Mouse (Mus musculus): ENCODE results near the gene Cd248.
"Not testable (repeated sequence)": the region's sequence is repeated elsewhere in the genome, so short reads cannot be mapped to it uniquely, and the experiment has no call there.

Cd248 gene

DNA sequence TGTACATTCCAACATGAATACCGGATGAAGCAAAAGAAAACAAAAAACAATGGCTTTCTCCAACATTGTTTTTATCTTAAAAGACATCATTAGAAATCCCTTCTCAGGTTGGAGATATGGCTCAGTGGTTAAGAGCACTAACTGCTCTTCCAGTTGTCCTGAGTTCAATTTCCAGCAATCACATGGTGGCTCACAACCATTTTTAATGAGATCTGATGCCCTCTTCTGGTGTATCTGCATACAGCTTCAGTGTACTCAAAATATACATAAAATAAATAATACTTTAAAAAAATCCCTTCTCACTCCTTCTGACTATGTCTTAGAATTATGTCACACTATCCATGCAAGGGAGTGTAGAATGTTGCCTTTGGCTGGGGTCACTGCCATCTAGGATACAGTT is 11.4 kb downstream of the Cd248 start:
- no peak for DNase-seq

DNA sequence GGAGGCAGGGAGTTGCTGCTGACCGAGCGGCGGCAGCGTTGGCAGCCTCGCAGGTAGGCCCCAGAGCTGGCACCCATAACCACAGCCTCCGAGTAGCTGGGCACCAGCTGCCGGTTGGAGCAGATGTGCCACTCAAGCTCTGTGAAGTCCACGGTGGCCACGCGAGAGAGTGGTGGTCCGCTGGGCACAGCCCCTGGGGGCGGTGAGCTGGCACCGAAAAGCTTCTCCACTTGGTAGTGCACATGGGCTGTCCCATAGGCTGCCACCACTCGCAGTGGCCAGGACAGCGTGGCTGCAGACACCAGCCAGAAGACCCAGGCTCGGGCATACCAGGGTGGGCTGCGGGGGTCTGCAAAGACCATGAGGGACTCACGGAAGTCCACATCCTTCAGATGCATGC is 14.1 kb downstream of the Cd248 start:
- no peak for DNase-seq

DNA sequence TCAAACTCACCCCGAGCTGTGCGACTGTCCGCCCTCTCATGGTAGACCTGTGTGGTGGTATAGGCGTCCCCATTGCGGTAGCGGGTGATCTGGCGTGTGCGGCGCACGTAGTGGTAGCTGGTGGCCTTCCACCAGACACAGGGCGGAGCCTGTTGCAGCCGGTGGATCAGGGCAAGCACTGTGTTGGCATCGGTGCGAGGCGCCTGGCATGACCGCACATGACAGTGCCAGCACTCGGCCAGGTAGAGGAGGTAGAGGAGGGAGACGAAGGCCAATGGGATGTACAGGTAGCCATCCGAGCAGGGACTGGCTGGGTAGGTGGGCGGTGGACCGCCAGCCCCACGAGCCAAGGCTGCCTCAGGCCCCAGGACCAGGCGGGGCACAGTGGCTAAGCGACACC is 14.7 kb downstream of the Cd248 start:
- DNase-seq = no peak

DNA sequence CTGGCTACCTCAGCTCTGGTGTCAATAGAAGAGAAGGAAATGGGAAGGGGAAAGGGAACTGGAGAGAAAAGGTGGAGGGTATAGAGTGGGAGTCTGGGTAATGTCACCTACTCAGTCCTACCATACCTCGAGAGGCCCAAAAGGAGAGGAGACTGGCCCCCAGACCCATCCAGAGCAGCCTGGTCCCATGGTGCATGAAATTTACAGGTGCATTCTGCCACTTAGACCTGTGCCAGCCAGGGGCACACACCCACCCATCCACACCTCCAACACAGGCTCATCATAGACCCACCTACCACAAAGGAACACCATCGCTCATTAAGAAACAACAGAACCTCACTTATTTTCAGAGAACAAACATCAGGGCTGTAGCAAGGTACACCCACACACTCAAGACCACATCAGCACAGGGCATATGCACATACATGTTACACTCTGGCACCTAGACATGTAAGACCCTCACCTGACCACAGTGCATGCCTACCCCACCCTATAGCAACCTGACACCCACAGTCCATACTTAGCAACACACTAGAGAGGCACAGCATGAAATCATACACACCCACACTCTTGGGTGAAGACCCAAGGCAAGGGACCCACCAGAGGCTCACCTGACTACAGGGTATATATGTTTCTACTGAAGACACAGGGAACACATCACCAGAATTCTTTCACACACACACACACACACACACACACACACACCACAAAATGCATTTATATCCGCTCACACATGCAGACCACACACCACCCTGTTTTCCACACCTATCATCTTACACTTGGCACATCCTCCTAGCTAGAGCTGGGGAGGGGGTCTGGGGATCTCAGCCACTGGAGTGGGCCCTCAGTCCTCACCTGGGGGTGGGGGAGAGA is 16.3 kb downstream of the Cd248 start:
- no peak for DNase-seq

DNA sequence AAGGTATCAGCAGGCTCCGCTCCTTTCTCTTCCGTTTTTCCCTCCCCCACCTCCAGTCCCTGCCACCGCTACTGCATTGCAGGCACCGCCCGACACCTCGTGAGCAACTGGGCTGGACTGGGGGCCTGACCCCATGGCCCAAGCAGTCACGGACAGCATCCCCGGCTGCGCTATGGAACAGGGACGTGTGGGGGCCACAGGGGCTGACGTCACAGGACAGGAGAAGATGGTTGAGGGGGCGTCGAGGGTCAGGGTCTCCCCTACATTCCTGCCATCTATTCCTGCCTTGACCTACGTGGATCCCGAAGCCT is 16.9 kb downstream of the Cd248 start:
- DNase-seq = no peak

DNA sequence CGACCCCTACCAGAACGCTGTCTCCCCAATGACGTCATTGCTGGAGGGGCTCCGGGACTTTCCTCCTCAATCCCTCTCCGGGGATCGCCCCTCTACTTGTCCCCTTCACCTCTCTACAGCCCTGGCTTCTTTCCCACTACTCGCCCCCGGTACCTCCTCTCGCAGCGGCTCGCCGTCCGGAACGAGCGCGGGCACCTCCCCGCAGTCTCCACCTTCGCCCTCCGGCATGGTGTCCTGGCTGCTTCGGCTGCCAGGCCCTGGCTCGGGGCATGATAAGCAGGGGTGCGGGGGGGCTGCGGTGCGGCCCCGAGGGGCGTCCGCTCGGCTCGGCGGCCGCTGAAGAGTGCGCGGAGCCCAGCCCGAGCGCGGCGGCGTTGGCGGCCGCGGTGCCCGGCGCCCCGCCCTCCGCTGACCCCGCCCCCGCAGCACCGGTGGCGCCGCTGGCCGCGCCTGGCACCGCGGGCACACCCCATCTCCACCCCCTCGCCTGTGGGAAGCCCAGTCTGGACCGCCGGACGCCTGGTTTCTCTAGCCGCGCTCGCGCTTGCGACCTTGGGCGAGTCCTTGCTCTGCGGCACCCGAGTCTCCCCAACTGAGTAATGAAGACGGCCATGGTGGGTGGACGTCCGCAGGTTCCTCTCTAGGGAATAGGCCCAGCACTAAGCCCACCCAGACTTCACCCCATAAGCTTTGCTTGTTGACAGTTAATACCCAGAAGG is 17.4 kb downstream of the Cd248 start, which contains the start of gene Tmem151a:
Gene Tmem151a (minus strand): TSS at position 387 of the 719 bp plus-strand sequence.
- no peak for DNase-seq

DNA sequence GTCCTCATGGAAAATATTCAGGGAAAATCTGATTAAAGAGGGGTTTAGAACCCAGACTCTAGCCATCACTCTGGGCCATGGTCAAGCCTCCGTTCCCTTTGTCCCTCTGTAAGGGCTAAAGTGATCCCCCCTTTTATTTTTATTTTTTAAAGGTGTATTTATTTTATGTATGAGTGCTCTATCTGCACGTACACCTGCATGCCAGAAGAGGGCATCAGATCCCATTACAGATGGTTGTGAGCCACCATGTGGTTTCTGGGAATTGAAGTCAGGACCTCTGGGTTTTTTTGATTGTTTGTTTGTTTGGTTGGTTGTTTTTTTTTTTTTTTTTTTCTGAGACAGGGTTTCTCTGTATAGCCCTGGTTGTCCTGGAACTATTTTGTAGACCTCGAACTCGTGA is 18.7 kb downstream of the Cd248 start:
- not testable (repeated sequence) for DNase-seq

DNA sequence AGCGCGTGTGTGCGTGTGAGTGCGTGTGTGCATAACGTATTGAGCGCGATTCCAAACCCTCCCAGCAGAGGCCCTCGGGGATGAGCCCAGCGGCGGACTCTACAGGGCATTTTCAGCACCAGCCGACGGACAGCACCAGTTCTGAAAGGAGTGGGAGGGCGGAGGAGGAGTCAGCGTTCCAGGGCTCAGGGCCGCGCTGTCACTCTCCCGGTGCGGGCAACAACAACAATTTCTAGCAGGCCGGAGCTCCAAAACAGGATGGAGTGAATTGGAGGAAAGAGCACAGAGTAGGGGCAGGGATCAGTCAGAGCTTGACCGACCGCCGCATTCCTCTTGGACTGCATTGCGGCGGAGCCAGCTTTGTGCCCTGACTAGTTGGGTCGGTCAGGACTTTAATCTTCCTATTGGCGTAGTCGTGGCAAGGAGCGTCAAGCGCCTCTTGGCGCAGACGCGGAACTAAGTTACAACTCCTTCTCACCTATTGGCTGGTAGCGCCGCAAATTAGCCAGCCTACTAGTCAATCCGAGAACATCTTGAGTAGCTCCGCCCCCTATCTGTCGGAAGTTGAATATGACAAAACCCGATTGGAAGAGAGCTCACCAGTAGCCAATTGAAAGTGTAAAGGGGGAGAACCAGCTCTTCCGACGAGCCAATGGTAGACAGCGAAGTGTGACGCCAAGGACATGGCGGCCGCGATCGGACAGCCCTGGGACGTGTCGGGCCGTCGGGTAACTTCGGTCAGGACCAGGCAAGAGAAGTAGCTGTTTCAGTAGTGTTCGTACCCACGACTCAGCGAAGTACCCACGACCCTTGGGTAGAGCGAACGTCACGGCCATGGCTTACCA is 20.2 kb downstream of the Cd248 start, which contains the start of gene Yif1a:
Gene Yif1a (plus strand): TSS at position 655 of the 845 bp plus-strand sequence.
- DNase-seq = peak; percentile 91 to 92

DNA sequence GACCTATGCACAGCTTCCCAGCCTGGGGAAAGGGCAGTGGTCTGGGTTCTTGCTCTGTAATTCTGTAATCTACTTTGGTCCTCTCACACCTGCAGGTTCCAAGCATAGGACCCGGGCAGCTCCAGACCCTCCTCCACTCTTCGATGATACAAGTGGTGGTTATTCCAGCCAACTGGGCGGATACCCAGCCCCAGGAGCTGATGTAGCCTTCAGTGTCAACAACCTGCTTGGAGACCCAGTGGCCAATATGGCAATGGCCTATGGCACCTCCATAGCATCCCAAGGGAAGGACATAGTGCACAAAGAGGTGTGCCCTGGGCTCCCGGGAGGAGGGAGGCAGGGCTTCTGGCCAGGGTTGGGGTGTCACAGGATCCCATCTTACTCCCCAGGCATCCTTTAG is 21.4 kb downstream of the Cd248 start:
- DNase-seq = no peak

DNA sequence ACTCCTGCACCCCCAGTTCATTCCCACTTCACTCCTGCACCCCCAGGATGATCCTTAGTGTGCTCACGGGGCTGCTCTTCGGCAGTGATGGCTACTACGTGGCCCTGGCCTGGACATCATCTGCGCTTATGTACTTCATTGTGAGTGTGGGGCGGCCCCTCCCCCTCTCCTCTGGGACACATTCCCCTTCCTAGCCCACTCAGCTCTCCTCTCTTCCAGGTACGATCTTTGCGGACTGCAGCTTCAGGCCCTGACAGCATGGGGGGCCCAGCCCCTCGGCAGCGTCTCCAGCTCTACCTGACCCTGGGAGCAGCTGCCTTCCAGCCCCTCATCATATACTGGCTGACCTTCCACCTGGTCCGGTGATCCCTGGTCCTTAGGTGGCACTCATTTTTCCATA is 24.2 kb downstream of the Cd248 start:
- no peak for DNase-seq

DNA sequence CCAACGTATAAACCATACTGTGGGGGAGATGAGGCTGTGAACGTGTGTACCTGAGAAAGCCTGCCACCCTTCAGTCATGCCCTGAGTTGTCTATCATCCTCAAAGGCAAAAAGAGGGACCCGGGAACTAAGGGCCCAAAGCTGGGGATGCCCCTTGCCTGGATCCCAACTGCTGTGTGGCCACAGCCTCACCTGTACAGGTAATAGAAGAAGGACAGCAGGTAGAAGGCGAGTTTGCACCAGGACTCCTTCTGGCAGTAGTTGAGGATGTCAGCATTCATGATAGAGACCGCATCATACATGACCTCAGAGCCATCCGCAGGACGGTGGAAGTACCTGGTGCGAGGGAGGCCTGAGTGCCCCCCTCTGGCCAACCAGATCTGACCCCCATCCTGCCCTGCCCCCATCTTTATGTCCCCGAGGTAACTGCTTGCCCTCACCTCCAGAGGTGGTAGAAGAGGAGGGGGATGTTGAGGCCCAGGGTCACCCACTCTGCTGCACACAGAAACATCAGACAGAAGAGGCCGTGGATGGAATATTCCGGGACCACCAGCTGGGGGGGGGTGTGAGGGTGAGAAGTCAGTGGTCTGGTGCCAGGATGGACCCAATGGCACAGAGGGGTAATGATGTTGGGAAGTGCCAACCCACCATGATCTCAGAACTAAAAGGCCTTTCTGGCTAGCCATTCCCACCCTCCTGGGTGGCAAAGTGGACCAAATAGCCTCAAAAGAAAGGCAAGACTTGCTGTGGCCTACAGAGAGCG is 25.8 kb downstream of the Cd248 start:
- DNase-seq = no peak

DNA sequence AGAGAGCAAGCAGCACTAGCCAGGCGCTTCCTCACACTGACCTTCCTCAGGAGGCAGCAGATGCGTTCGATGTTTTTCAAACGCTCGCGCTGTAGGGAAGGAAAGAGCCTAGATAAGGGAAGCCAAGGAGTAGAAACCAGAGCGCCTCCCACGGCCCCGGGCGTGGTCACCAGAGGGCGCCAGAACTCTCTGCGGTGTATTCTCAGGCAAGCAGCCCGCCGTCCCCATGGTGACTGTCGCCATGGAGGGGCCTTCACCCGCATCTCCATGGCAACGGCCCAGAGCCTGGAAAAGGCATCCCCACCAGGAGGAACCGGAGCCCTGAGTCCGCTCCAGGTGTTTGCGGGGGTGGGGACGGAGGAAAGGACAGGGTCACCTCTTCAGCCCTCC is 26.4 kb downstream of the Cd248 start:
- peak; percentile 93 to 94 for DNase-seq

DNA sequence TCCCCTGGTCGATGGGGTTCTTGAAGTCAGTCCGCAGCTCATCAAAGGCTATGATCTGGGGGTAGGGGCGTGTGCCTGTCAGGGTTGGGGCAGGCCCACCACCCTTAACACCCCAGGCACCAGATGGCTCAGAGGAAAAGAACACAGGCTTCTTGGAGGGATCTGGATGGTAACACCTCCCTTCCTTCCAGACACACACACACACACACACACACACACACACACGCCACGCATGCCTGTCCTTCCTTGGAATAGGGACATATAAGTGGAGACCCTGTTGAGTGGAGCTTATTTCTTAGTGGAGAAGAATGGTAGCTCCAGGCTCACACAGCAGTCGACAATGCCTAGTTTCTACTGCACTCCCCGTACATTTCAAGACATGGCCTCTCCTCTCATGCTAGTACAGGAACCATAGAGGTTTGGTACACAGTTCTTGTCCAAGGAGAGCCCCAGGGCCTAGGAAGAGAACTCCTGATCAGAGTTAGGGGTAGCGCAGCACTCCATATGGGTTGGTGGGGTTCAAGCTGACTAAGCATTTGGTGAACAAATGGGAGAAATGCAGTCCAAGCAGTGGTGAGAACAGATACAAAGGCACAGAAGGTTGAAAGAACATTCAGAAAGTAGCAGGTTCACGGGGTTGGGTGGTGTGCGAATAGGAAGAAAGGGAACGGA is 27.0 kb downstream of the Cd248 start:
- no peak for DNase-seq

DNA sequence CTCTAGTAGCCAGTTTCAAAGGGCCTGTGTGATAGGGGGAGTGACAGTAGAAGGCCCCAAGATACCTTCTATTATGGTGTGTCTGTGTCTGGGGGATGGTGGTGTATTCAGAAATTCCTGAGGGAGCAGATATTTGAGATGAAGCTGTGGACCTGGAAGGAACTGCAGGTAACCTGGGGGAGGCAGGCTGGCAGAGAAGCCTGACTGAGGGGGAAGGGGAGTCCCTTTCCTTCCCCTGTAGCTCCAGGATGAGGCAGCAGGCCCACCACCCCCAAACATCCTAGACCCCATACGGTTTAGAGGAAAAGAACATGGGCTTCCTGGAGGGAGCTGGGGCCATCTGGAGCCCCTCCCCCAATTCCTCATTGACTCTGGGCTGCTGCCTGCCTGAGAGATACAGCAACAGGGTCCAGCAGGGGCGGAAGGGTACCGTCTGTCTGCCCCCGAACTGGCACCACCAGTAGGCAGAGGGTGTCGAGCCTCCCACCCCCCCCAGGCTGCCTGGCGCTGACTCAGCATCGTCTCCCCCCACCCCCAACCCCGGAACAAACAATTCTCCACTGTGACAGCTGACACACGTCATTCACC is 28.1 kb downstream of the Cd248 start:
- no peak for DNase-seq

DNA sequence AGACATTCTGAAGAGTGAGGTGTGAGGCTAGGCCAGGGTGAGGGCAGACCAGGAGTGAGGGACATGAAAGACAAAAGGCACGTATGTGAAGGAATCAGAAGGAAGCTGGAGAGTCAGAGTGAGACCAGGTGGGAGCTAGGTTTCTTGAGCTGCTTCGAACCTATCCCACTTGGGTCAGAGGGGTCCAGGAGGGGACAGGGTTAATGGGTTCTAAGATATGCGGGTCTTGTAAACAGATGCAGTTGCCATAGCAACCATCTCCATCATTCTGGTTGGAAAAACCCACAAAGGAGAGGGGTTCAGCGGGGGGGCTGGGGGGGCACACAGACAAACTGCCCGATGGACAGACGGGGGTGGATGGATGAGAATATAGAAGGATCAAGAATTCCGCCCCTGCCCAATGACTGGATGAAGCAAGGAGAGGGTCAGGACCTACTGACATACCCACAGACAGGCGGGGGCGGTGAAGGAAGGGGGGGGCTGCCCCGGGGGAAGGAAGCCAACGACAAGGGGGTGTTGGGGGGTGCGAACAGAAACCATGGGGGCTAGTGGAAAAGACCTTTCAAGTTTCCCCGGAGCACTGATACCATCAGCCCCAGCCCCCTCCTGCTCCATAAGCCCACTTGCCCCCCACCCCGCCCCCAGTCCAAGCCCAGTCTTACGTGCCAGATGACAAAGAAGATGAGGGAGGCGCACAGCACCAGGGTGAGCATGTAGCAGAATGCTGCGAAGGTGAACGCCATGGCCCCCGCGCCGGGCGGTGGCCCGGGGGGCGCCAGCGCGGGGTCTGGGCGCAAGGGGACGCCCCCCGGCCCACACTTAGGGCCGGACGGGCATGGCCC is 29.9 kb downstream of the Cd248 start:
- no peak for DNase-seq

DNA sequence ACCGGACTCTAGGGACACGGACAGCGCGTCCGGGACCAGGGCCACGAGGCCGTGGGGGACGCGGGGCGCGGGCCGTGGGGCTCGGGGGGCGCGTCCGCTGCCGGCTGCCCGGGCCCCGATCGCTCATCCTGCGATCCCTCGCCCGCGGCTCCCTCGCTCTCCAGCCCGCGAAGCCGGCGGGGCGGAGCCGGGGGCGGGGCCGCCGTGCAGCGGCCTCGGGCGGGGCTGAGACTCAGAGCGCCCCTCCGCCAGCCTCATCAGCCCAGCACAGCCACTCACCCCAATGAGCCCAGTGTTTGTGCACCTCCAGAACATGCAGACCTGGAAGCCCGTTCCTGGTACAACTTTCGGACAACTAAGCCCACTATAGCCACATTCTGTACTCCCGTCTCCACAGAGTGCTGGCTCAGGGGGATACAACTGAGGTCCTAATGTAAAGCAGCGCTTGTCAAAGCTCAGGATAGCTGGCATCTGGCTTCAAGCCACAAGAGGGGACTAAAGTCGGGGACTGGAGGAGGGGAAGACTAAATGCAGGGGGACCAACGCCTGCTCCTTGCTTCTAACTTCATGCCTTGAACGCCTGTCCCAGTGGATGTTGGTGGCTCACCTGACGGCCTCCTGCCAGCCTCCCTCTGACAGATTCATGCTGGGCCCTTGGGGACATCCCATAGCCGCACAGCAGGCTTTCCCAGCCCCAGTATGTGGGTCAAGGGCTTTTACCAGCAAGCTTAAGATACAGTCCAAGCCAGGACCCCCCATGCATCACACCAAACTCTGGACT is 30.7 kb downstream of the Cd248 start, which contains the start of gene Cnih2:
Gene Cnih2 (minus strand): TSS at position 159 of the 781 bp plus-strand sequence.
- peak; percentile 48 to 62 for DNase-seq

DNA sequence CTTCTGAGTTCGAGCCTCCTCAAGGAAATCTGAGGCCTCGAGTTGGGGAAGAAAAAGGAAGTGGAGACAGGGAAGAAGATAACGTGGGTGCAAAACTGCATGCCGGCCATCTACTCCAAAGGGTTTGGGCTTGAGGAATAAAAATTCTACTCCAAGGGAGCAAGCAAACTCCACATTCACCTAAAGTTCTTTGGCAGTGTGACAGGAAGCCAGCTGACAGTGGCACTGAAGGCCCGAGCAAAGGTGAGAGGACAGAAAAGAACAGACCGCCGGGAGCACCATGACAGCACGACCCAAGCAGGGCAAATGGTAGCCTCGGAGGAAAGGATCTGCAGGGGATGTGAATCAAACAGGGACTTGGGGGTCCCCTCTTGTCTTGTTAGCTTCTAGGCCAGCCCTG is 38.2 kb downstream of the Cd248 start:
- no peak for DNase-seq

DNA sequence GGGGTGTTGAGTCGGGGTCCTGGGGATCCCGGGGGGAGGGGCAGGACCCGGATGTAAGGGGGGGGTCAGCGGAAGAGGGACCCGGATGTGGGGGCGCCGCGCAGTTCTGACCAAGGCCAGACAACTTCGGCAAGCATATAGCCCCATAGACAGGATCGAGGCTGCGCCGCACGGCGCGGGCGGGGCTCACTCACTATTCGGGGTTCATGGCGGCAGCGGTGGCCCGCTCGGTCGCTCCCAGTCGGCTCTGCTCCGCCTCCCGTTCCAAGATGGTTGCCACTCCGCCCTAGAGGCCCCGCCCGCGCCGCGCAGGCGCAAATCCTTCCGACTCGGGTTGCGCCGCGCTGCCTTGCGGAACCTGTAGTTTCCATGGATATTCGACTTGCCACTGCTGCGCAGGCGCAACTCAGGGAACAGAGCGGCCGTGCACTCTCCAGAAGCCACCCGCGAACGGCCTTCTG is 38.9 kb downstream of the Cd248 start, which contains the start of gene Rab1b:
Gene Rab1b (minus strand): TSS at position 342 of the 461 bp plus-strand sequence.
- DNase-seq = peak; percentile 97 to 98

DNA sequence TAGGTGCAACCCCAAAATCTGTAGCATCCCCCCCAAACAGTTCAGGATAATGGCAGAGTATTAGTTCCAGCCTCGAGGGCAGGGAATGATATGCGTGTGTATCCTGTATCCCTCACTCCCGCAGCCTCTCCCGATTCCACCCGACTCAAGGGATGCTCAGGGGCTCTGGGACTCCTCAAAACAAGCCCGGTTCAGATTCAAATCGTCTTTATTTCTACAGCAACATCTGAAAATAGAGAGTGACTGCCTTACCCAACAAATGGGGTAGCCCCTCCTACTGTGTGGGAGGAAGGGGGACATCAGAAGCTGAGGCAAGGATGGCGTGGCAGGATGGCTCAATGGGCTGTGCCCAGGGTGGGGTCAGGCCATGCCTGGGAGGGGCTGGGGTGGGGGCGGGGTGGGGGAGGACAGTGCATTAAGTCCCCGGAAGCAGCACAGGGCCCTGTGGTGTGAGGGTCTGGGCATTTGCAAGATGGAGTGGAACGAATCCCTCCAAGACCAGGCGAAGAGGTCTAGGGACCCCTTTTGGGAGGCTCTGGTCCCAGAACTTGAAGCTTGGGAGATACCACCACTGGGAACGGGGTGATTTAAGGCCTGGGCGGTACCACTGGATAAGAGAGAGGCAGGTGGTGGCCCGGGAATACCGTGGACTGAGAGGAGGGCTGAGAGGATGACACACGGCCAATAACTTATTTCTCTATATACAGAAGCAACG is 39.8 kb downstream of the Cd248 start:
- no peak for DNase-seq

Measured in B cell, adult 2 months (primary cell).